Mouse (Mus musculus) lung, embryonic 15.5 days (tissue): Measurements from ENCODE around the gene Snapc1. TPM values are rescaled to one million over a fixed set of nuclear protein-coding genes. Genes with fewer than 3 reads are reported as not detected.
A peak's percentile ranks its signal among the peaks of the same experiment; 100 is the strongest.

ENCODE experiments used
- ATAC-seq: fragments of 200-750 bp; cut with Nextera tagmentation; 2 replicates; pipeline ENCODE4 v1.8.0; 2017; ENCODE audit warnings: moderate number of reproducible peaks, borderline replicate concordance; ENCODE audit not compliant: low FRiP score, low TSS enrichment; ENCODE audit errors: extremely low read depth
- H3K27ac ChIP-seq: fragments of 300-500 bp; sonication (generic); 2 replicates; pipeline ENCODE4 v1.5.1; 2015; ENCODE audit warnings: moderate library complexity, mild to moderate bottlenecking, inconsistent platforms
- H3K27me3 ChIP-seq: fragments of 300-500 bp; sonication (generic); 2 replicates; pipeline ENCODE4 v1.6.1; 2015; ENCODE audit warnings: inconsistent platforms
- H3K36me3 ChIP-seq: fragments of 300-500 bp; sonication (generic); 2 replicates; pipeline ENCODE4 v1.6.1; 2015; ENCODE audit warnings: inconsistent platforms
- H3K4me1 ChIP-seq: fragments of 300-500 bp; sonication (generic); 2 replicates; pipeline ENCODE4 v1.6.1; 2015; ENCODE audit warnings: inconsistent platforms
- H3K4me2 ChIP-seq: fragments of 300-500 bp; sonication (generic); 2 replicates; pipeline ENCODE4 v1.6.1; 2015; ENCODE audit warnings: inconsistent platforms, mild to moderate bottlenecking, moderate library complexity
- H3K4me3 ChIP-seq: fragments of 300-500 bp; sonication (generic); 2 replicates; pipeline ENCODE4 v1.5.1; 2015; ENCODE audit warnings: mild to moderate bottlenecking, inconsistent platforms
- H3K9ac ChIP-seq: fragments of 300-500 bp; sonication (generic); 2 replicates; pipeline ENCODE4 v1.6.1; 2015; ENCODE audit warnings: inconsistent platforms
- H3K9me3 ChIP-seq: fragments of 300-500 bp; sonication (generic); 2 replicates; pipeline ENCODE4 v1.6.1; 2016; ENCODE audit warnings: inconsistent platforms
- WGBS: fragments of 180-500 bp; shearing (Covaris S2); methylation state at CpG from one replicate; pipeline ENCODE4 v1.1.7; 2015; 5-methylcytosine and 5-hydroxymethylcytosine counted together
- polyA plus RNA-seq: library from polyadenylated mRNA; unstranded; fragments of >200 nt; fragmentation: Nextera tagmentation; extraction: Ambion mirVana; gene quantifications from 2 replicates; pipeline ENCODE4 v1.2.1, GENCODE M21; 2015

Gene Snapc1
- polyA plus RNA-seq, 1 experiment from 2014 or later, result 17.2 TPM

DNA sequence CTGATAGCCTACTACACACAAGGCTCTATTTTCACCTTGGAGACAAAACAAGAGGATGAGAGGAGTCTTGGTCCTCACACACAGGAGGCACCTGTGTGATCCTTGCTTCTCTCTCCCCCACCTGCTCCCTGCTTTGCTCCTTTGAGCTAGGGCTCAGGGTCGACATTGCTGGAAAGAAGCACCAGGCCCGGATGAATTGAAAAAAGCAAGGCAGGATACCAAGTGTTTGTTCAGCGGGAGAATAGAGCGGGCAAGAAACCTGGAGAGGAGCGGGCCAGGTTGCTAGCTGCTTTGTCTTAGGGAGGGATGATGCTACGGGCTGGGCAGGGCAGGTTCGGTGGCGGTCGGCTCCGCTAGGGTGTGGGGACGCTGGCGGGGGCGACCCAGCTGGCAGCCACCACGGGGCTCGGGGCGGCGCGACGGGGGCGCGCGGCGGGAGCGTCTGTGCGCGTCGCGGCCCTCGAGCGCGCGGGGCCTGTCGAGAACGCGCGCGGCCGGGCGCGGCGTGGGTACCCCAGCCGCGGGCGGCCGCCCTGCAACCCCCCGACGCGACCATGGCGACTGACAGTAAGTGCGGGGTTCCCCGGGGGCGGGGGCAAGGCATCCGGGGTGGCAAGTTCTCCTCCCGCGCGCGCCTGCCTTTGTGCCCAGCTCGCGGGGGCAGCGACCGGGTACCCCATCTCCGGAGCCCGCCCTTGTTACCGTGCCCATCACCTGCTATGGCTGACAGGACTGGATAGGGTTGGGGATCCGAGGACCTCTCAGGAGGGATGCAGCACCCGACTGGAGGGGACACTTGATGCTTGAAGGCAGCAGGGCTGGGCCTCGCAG, 33.2 kb downstream of the Snapc1 start, which contains the start of gene Syt16:
Gene Syt16, plus strand, starts transcription at position 365 of the 831 bp plus-strand sequence.
- H3K4me2 ChIP-seq, result peak within 1 kb of the TSS; percentile 99
- H3K9me3 ChIP-seq, result no peaks in the 10 kb centered on the region
- no peak within 1 kb of the TSS for H3K27ac ChIP-seq
- 2% methylated on average over 39 of the region's 67 CpGs for WGBS
- ATAC-seq, result peak; percentile 49; the same call in 1 of the 2 replicates
- H3K36me3 ChIP-seq, result no peaks in the 10 kb centered on the region
- H3K27me3 ChIP-seq, result peaks cover 33% of the 10 kb centered on the region
- peak within 1 kb of the TSS; percentile 54 for H3K4me3 ChIP-seq
- 0 out of 2 replicates have a peak, but pooled peaks cover 2% of the 10 kb centered on the region for H3K4me1 ChIP-seq
- H3K9ac ChIP-seq, result peak within 1 kb of the TSS; percentile 32

DNA sequence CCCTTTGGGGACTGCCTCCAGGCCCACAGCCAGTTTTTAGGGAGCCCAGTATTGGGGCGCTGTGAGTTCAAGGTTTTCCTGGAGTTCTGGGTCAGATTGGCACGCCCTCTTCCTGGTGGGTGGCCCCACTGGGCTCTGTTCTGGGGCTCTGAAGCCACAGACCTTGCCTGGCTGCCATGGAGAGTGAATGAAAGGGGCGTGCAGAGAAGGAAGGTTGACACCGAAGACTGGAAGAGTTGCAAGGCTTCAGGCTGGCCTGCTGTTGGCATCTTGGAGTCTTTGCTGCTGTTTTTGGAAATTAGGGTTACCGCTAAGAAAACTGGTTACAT, 33.8 kb downstream of the Snapc1 start:
- ATAC-seq, result no peak; the same call in 1 of the 2 replicates
- H3K4me1 ChIP-seq, result 0 out of 2 replicates have a peak, but pooled peaks cover 2% of the 10 kb centered on the region
- H3K4me3 ChIP-seq, result peak overlapping the region; percentile 54
- no peak overlapping the region for H3K27ac ChIP-seq
- H3K4me2 ChIP-seq, result peak overlapping the region; percentile 99
- H3K9ac ChIP-seq, result 0 out of 2 replicates have a peak overlapping the region, but pooled peaks have one; percentile 32
- 45% methylated on average over 5 of the region's 5 CpGs for WGBS
- H3K36me3 ChIP-seq, result no peaks in the 10 kb centered on the region
- H3K9me3 ChIP-seq, result no peaks in the 10 kb centered on the region
- peaks cover 33% of the 10 kb centered on the region for H3K27me3 ChIP-seq

DNA sequence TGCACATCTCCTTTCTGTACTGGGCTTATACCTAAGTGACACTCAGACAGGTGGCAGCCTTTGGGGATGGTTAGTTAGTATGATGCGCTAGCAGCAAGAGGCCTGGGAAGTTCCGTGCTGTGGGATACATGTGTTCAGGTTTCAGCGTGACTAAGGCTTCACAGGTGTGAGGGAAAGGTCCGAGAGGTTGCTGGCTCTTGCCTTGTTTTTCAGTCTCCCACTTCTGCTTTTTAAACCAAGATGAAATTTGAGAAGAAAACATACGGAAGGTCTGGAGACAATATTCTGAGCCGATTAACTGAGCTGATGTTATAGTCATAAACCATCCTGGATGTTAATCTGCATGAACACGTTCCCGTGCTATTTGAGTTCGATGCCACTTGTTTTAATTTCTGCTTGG, 38.2 kb downstream of the Snapc1 start:
- WGBS, result 79% methylated on average over 9 of the region's 9 CpGs
- Histone ChIP-seq H3K4me2 (no peak overlapping the region), H3K9ac (no peak overlapping the region), H3K27me3 (peaks cover 22% of the 10 kb centered on the region), H3K4me3 (no peak overlapping the region), H3K4me1 (0 out of 2 replicates have a peak, but pooled peaks cover 2% of the 10 kb centered on the region), H3K9me3 (no peaks in the 10 kb centered on the region), H3K27ac (no peak overlapping the region), H3K36me3 (no peaks in the 10 kb centered on the region)
- no peak for ATAC-seq

DNA sequence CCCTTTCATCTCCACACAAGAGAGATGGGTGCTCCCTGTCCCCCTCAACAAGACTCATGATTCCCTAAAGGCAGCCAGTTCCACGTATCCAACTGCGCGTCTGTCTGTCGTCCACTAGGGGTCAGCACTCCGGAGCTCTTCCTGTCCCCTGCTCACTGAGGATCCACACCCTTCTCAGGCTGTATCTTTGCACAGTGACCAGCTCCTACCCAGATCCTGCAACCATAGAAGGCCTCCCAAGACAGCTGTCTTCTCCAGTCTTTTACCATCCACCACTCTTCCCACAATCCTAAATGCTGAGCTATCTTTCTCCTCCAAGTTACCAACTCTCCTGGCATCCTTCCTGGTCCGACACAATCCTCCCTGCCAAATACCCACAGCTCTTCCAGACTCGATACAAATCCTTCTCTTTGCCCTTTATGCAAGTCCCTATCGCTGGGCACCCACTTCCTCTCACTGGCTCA, 45.2 kb downstream of the Snapc1 start:
- Histone ChIP-seq H3K4me2 (no peak overlapping the region), H3K4me1 (peaks cover 4% of the 10 kb centered on the region; the same call in 1 of the 2 replicates), H3K9ac (no peak overlapping the region), H3K4me3 (no peak overlapping the region), H3K27ac (no peak overlapping the region), H3K9me3 (no peaks in the 10 kb centered on the region), H3K27me3 (no peaks in the 10 kb centered on the region), H3K36me3 (no peaks in the 10 kb centered on the region)
- WGBS, result 19% methylated on average over 8 of the region's 8 CpGs
- ATAC-seq, result peak; percentile 52; the same call in 1 of the 2 replicates

DNA sequence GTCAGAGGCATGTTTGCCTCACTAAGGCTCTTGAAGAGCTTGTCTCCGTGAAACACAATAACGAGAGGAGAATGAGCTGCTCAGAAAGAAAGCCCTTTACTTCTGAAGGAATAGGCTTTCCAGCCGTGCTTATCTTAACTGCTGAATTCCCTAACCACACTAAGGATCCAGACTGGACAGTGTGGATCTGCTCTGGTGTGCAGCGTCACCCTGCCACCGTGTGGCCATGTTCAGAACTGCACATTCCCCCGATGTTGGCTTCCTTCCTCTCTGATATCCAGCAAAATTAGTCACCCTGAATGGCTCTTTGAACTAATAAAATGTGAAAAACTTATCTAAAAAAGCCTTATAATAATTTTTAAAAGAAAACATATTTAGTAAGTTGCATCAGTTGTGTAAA, 49.5 kb downstream of the Snapc1 start:
- Histone ChIP-seq H3K27ac (no peak overlapping the region), H3K4me2 (peak overlapping the region; percentile 45), H3K36me3 (no peaks in the 10 kb centered on the region), H3K9ac (no peak overlapping the region), H3K9me3 (no peaks in the 10 kb centered on the region), H3K4me3 (peak overlapping the region; percentile 15; the same call in 1 of the 2 replicates), H3K4me1 (peaks cover 4% of the 10 kb centered on the region; the same call in 1 of the 2 replicates), H3K27me3 (no peaks in the 10 kb centered on the region)
- peak; percentile 78; the same call in 1 of the 2 replicates for ATAC-seq
- WGBS, result under 1% methylated on average over 6 of the region's 6 CpGs

DNA sequence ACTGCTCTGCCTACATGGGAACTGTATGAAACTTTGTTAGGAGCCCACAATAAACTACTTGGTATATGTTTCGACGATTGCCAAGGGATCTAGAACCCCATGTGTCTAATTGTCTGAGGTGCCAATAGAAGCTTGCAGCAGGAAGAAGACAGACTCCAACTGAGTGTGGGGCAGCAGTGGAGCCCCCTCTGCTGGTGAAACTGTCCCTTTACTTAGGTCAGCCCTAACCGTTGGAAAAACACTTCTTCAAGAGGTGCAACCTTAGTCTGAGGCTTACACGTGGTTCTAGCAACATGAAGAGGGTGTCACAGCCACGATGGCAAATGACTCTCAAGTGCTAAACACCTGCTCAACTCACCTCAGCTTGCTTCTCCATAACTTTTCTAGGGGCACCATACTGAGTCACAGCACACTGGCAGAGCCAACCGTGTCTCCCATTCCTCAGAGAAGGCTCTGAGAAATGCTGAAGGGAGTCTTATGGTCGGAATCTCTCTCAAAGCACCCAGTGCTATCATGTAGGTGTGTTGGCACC, 50.5 kb downstream of the Snapc1 start:
- Histone ChIP-seq H3K4me1 (peaks cover 4% of the 10 kb centered on the region; the same call in 1 of the 2 replicates), H3K9ac (no peak overlapping the region), H3K36me3 (no peaks in the 10 kb centered on the region), H3K27me3 (no peaks in the 10 kb centered on the region), H3K9me3 (no peaks in the 10 kb centered on the region), H3K27ac (no peak overlapping the region), H3K4me3 (no peak overlapping the region), H3K4me2 (no peak overlapping the region)
- 56% methylated on average over 7 of the region's 7 CpGs for WGBS
- no peak for ATAC-seq

DNA sequence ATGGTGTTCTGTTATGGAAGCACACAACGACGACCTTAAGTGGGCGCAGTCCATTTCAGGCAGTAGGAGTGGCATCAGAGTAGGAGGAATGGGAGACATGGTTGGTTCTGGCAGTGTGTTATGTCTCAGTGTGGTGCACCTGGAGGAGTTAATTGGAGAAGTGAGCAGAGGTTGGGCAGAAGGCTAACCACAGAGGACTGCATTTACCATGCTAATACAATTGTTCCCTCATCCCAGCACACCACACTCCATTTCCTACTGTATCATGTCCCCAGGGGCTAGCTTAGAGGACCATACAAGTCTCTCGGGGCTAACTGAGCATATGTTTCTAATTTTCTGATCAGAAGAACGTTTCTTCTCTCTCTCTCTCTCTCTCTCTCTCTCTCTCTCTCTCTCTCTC, 51.2 kb downstream of the Snapc1 start:
- ATAC-seq, result no peak
- Histone ChIP-seq H3K4me2 (no peak overlapping the region), H3K4me3 (no peak overlapping the region), H3K36me3 (no peaks in the 10 kb centered on the region), H3K27ac (no peak overlapping the region), H3K9me3 (no peaks in the 10 kb centered on the region), H3K27me3 (no peaks in the 10 kb centered on the region), H3K9ac (no peak overlapping the region), H3K4me1 (peaks cover 4% of the 10 kb centered on the region; the same call in 1 of the 2 replicates)
- 69% methylated on average over 5 of the region's 5 CpGs for WGBS

DNA sequence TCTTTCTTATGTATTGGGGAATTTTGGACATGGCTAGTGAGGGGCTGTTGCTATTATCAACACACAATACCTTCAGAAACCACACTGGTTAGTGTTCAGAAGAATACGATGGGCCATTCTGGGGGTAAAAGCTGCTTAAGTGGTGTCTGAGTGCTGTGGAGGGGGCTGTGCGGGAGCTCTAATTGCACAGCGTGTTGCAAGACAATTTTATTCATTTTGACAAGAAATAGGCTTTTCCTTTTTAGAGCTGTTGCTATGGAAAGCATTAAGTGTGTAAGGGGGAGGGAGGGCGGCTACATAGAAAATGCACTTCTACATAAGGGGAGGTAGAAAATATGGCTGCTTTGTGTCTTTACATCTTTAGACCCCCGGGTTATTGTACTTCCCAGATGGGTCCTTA, 59.0 kb downstream of the Snapc1 start:
- ATAC-seq, result no peak
- H3K4me2 ChIP-seq, result no peak overlapping the region
- no peaks in the 10 kb centered on the region for H3K4me1 ChIP-seq
- no peak overlapping the region for H3K9ac ChIP-seq
- H3K36me3 ChIP-seq, result no peaks in the 10 kb centered on the region
- H3K27me3 ChIP-seq, result no peaks in the 10 kb centered on the region
- no peak overlapping the region for H3K27ac ChIP-seq
- H3K9me3 ChIP-seq, result no peaks in the 10 kb centered on the region
- 67% methylated on average over 5 of the region's 5 CpGs for WGBS
- no peak overlapping the region for H3K4me3 ChIP-seq

DNA sequence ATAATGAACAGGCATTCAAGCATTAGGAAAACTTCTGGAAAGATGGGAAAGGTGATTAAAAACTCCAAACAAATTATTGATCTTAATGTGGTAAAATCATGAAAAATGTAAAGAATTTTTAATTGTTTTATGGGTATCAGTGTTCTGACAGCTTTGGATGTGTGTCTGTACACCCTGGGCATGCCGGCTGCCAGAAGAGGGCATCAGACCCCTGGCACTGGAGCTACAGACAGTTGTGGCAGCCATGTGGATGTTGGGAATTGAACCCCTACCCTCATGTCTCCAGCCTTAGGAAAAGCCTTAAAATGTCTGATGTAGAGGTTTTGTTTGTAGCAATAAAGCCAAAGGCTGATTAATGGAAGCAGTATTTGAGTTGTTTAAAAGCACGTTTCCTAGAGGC, 60.6 kb downstream of the Snapc1 start:
- no peak for ATAC-seq
- Histone ChIP-seq H3K4me1 (no peaks in the 10 kb centered on the region), H3K27me3 (no peaks in the 10 kb centered on the region), H3K4me2 (no peak overlapping the region), H3K9me3 (no peaks in the 10 kb centered on the region), H3K4me3 (no peak overlapping the region), H3K27ac (no peak overlapping the region), H3K9ac (no peak overlapping the region), H3K36me3 (no peaks in the 10 kb centered on the region)
- 66% methylated on average over 2 of the region's 2 CpGs for WGBS

Other genes starting within 250 kb of the Snapc1 start
- 86.1 and 88.1 TPM in 2 replicates for gene Hif1a, start 63.1 kb upstream of the Snapc1 start, polyA plus RNA-seq
- gene Gm49321, start 26.8 kb upstream of the Snapc1 start, polyA plus RNA-seq, result 11.7 and 14.1 TPM in 2 replicates
- gene Syt16, start 33.2 kb downstream of the Snapc1 start, polyA plus RNA-seq, result 0.44 and 1.0 TPM in 2 replicates